Mouse (Mus musculus) spleen, postnatal 0 days (tissue): Measurements from ENCODE around the gene Anapc15. TPM values are rescaled to one million over a fixed set of nuclear protein-coding genes. Genes with fewer than 3 reads are reported as not detected.

Source experiments
- polyA plus RNA-seq: library from polyadenylated mRNA; unstranded; fragments of >200 nt; fragmentation: Nextera tagmentation; extraction: Ambion mirVana; gene quantifications from 2 replicates; pipeline ENCODE4 v1.2.1, GENCODE M21; 2015

Anapc15 gene
- 65.1 and 69.4 TPM in 2 replicates for polyA plus RNA-seq

GRCm38 (mm10) chr7:101863415-101863814, at the start of gene Anapc15:
Gene Anapc15 (plus strand): TSS chr7:101863715.

DNA sequence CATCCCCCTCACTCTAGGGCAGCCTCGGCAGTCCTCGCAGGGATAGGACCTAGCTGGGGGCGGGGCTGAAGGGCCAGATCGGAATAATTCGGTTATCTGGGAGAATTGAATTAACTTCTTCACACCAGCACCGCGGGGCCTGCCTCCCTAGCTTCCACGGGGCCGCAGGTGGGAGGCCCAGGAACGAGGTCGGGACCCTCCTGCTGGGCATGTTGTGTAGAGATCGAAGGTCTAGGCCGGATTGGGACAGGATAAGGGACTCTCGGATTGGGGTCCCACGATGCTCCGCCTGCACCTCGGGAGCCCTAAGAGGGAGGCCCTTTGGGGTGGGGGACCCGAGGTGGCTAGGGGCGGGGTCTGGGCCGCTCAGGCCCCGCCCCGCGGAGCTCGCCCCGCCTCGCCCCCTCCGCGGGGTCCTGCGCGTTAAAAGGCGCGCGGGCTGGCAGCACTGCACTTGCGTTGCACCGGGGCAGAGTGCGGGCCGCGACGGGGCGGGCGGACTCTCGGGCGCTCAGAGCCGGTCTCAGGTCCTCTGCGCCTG, 45.6 kb upstream of the Anapc15 start, which contains the start of gene Phox2a:
TSS of gene Phox2a (plus strand) at position 453 of the 541 bp plus-strand sequence.

DNA sequence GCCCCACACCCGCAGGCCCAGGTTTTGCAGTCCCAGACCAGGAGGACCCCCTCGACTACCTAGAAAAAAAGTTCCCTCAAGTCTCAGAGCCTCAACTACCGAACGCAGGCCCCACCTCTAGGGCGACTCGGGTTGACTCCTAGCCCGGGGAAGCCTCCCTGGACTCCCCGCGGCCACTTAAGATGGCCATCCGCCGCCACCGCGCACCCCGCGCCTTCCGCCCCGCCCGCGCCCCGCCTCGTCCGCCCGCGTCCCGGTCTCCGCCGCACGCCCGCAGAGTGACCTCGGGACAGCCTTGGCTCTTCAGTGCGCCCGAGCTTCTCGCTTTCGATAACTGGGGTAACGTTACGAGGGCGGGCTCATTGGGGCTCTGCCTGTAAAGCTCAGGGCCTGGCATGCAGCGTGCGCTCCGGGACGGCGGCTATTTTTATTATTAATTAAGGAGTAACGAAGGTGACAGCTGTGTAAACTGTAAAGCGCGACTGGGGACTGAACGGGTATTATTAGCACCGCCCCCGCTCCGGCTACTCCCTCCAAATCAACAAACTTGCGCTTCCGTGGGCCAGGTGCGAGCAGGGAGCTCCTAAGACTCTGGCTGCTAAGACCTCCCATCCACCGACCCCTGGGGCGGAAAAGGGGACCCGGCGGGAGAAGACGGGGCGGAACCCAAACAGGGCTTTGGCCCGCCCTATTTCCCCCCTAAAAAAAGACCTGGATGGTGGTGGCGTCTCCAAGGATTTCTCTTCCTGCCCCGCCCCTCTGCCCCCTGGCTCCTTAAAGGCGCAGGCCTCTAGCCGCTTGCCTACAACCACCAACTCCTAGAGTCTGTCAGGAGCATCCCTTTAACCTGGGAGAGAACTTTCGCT, 25.7 kb upstream of the Anapc15 start, which contains the start of gene Inppl1:
TSS of gene Inppl1 (minus strand) at position 624 of the 866 bp plus-strand sequence.

GRCm38 (mm10) chr7:101857094-101857493, 6.4 kb upstream of the Anapc15 start, which contains the start of gene Folr2:
Gene Folr2 (minus strand): TSS chr7:101857194.

DNA sequence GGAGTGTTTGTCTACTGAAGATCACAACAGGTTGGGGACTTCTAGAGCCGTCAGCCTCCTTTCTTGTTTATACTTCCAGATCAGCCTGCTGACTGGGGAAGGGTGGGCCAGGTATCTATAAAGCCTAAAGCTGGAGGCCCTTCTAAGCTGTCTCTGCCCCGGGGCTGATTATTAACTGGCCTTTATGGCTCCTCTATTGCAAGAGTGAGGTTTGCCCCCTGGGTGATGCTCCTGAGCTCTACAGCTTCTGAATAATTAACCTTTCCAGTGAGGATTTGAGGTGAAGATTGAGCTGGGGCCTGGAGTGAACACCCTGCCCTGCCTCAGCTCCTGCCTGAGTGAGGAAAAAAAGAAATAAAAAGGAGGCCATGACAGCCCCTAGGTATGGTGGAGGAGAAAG, 7.1 kb downstream of the Anapc15 start, which contains the start of gene Folr1:
TSS of gene Folr1 (minus strand) at position 160 of the 400 bp plus-strand sequence.

GRCm38 (mm10) chr7:101905561-101906286, 42.2 kb downstream of the Anapc15 start, which contains the start of gene Lamtor1:
Gene Lamtor1 (plus strand): TSS chr7:101905904.

GRCm38 (mm10) chr7:101906287-101906681, 42.8 kb downstream of the Anapc15 start, which contains the start of gene Tomt:
Gene Tomt (minus strand): TSS chr7:101906359.

GRCm38 (mm10) chr7:101933751-101934240, 70.3 kb downstream of the Anapc15 start, which contains the start of the genes Lrrc51 and Numa1:
Gene Lrrc51 (minus strand): TSS chr7:101933895.
Gene Numa1 (plus strand): TSS chr7:101934111.

Other genes starting within 250 kb of the Anapc15 start
- gene Clpb, start 200.1 kb upstream of the Anapc15 start, polyA plus RNA-seq: 15.3 and 16.9 TPM in 2 replicates
- not detected in 2 replicates for gene Phox2a, start 45.4 kb upstream of the Anapc15 start, polyA plus RNA-seq
- 7.5 and 8.9 TPM in 2 replicates for gene Inppl1, start 25.5 kb upstream of the Anapc15 start, polyA plus RNA-seq
- 0.75 and 1.7 TPM in 2 replicates for gene Folr2, start 6.5 kb upstream of the Anapc15 start, polyA plus RNA-seq
- gene Folr1, start 7.1 kb downstream of the Anapc15 start, polyA plus RNA-seq: 2.0 and 3.4 TPM in 2 replicates
- 76.7 and 84.5 TPM in 2 replicates for gene Lamtor1, start 42.2 kb downstream of the Anapc15 start, polyA plus RNA-seq
- gene Tomt, start 42.6 kb downstream of the Anapc15 start, polyA plus RNA-seq: 0.18 and 0.32 TPM in 2 replicates
- 1.9 and 2.0 TPM in 2 replicates for gene Lrrc51, start 70.2 kb downstream of the Anapc15 start, polyA plus RNA-seq
- 33.6 and 35.4 TPM in 2 replicates for gene Numa1, start 70.4 kb downstream of the Anapc15 start, polyA plus RNA-seq
- 5.1 and 7.3 TPM in 2 replicates for gene Il18bp, start 155.0 kb downstream of the Anapc15 start, polyA plus RNA-seq
- gene Rnf121, start 201.8 kb downstream of the Anapc15 start, polyA plus RNA-seq: 9.2 and 10.3 TPM in 2 replicates
- 17.1 and 17.2 TPM in 2 replicates for gene Xndc1, start 201.8 kb downstream of the Anapc15 start, polyA plus RNA-seq
- 0.43 and 0.53 TPM in 2 replicates for gene Xntrpc, start 202.0 kb downstream of the Anapc15 start, polyA plus RNA-seq
- gene Trpc2, start 219.4 kb downstream of the Anapc15 start, polyA plus RNA-seq: not detected in 2 replicates
- 0.14 and 0.30 TPM in 2 replicates for gene Art1, start 238.0 kb downstream of the Anapc15 start, polyA plus RNA-seq
- gene Art5, start 245.8 kb downstream of the Anapc15 start, polyA plus RNA-seq: 0.25 and 0.42 TPM in 2 replicates